Mouse (Mus musculus): ENCODE measurements around the gene F13a1. TPM values are rescaled to one million over a fixed set of nuclear protein-coding genes. Genes with fewer than 3 reads are reported as not detected.

Gene F13a1
- polyA plus RNA-seq (2015; fragmentation: Nextera tagmentation; extraction: Ambion mirVana), result 10.9 and 12.3 TPM in 2 replicates

GRCm38 (mm10) chr13:37050126-37050525, at the start of gene F13a1:
TSS of gene F13a1 (minus strand) at chr13:37050244.
- ATAC-seq (ENCODE audit: low FRiP score, low TSS enrichment), result no peak
- no peaks in the 10 kb centered on the region for H3K27me3 ChIP-seq (ENCODE audit: insufficient read depth, low read length)
- 26% methylated on average over 3 of the region's 3 CpGs for WGBS
- H3K9me3 ChIP-seq (ENCODE audit: low read length), result no peaks in the 10 kb centered on the region
- no peak within 1 kb of the TSS for H3K4me2 ChIP-seq (replicated peaks; ENCODE audit: low read depth, low read length)
- no peak within 1 kb of the TSS for H3K27ac ChIP-seq (ENCODE audit: low read length)
- no peaks in the 10 kb centered on the region for H3K36me3 ChIP-seq (ENCODE audit: insufficient read depth, low read length)
- no peak within 1 kb of the TSS for H3K9ac ChIP-seq (replicated peaks; ENCODE audit: low read length)
- H3K4me1 ChIP-seq (ENCODE audit: insufficient read depth, low read length), result no peaks in the 10 kb centered on the region
- H3K4me3 ChIP-seq (ENCODE audit: low read length), result no peak within 1 kb of the TSS

GRCm38 (mm10) chr13:37091620-37092019, 41.6 kb upstream of the F13a1 start:
- H3K4me2 ChIP-seq (replicated peaks; ENCODE audit: low read depth, low read length), result no peak overlapping the region
- H3K27me3 ChIP-seq (ENCODE audit: insufficient read depth, low read length), result no peaks in the 10 kb centered on the region
- H3K4me1 ChIP-seq (ENCODE audit: insufficient read depth, low read length), result no peaks in the 10 kb centered on the region
- no peak overlapping the region for H3K27ac ChIP-seq (ENCODE audit: low read length)
- H3K9me3 ChIP-seq (ENCODE audit: low read length), result no peaks in the 10 kb centered on the region
- no peak overlapping the region for H3K4me3 ChIP-seq (ENCODE audit: low read length)
- H3K9ac ChIP-seq (replicated peaks; ENCODE audit: low read length), result no peak overlapping the region
- ATAC-seq (ENCODE audit: low FRiP score, low TSS enrichment), result no peak
- H3K36me3 ChIP-seq (ENCODE audit: insufficient read depth, low read length), result no peaks in the 10 kb centered on the region
- WGBS, result 90% methylated on average over 1 of the region's 1 CpGs

GRCm38 (mm10) chr13:37089104-37089503, 39.1 kb upstream of the F13a1 start:
- no peaks in the 10 kb centered on the region for H3K27me3 ChIP-seq (ENCODE audit: insufficient read depth, low read length)
- H3K4me3 ChIP-seq (ENCODE audit: low read length), result no peak overlapping the region
- no peaks in the 10 kb centered on the region for H3K4me1 ChIP-seq (ENCODE audit: insufficient read depth, low read length)
- no peaks in the 10 kb centered on the region for H3K36me3 ChIP-seq (ENCODE audit: insufficient read depth, low read length)
- H3K9ac ChIP-seq (replicated peaks; ENCODE audit: low read length), result no peak overlapping the region
- WGBS, result 73% methylated on average over 6 of the region's 6 CpGs
- no peak overlapping the region for H3K4me2 ChIP-seq (replicated peaks; ENCODE audit: low read depth, low read length)
- ATAC-seq (ENCODE audit: low FRiP score, low TSS enrichment), result no peak
- no peak overlapping the region for H3K27ac ChIP-seq (ENCODE audit: low read length)
- H3K9me3 ChIP-seq (ENCODE audit: low read length), result no peaks in the 10 kb centered on the region

GRCm38 (mm10) chr13:37081506-37082241, 31.6 kb upstream of the F13a1 start:
- Histone ChIP-seq H3K27ac (ENCODE audit: low read length) (no peak overlapping the region), H3K4me1 (ENCODE audit: insufficient read depth, low read length) (no peaks in the 10 kb centered on the region), H3K4me2 (replicated peaks; ENCODE audit: low read depth, low read length) (0 out of 2 replicates have a peak overlapping the region, but pooled peaks have one; percentile 18), H3K27me3 (ENCODE audit: insufficient read depth, low read length) (no peaks in the 10 kb centered on the region), H3K36me3 (ENCODE audit: insufficient read depth, low read length) (no peaks in the 10 kb centered on the region), H3K9ac (replicated peaks; ENCODE audit: low read length) (no peak overlapping the region), H3K4me3 (ENCODE audit: low read length) (no peak overlapping the region), H3K9me3 (ENCODE audit: low read length) (no peaks in the 10 kb centered on the region)
- 47% methylated on average over 13 of the region's 13 CpGs for WGBS
- ATAC-seq (ENCODE audit: low FRiP score, low TSS enrichment), result no peak

- H3K27me3 ChIP-seq (ENCODE audit: insufficient read depth, low read length), result no peaks in the 10 kb centered on the region
- H3K4me2 ChIP-seq (replicated peaks; ENCODE audit: low read depth, low read length), result no peak overlapping the region
- ATAC-seq (ENCODE audit: low FRiP score, low TSS enrichment), result no peak
- WGBS, result 60% methylated on average over 3 of the region's 3 CpGs
- no peaks in the 10 kb centered on the region for H3K4me1 ChIP-seq (ENCODE audit: insufficient read depth, low read length)
- no peaks in the 10 kb centered on the region for H3K36me3 ChIP-seq (ENCODE audit: insufficient read depth, low read length)
- no peaks in the 10 kb centered on the region for H3K9me3 ChIP-seq (ENCODE audit: low read length)
- H3K27ac ChIP-seq (ENCODE audit: low read length), result no peak overlapping the region
- H3K9ac ChIP-seq (replicated peaks; ENCODE audit: low read length), result no peak overlapping the region
- no peak overlapping the region for H3K4me3 ChIP-seq (ENCODE audit: low read length)
Observed at GRCm38 (mm10) chr13:37071390-37071789, 21.3 kb upstream of the F13a1 start.

- Histone ChIP-seq H3K4me3 (ENCODE audit: low read length) (no peak overlapping the region), H3K9ac (replicated peaks; ENCODE audit: low read length) (no peak overlapping the region), H3K36me3 (ENCODE audit: insufficient read depth, low read length) (no peaks in the 10 kb centered on the region), H3K4me2 (replicated peaks; ENCODE audit: low read depth, low read length) (no peak overlapping the region), H3K27me3 (ENCODE audit: insufficient read depth, low read length) (no peaks in the 10 kb centered on the region), H3K9me3 (ENCODE audit: low read length) (no peaks in the 10 kb centered on the region), H3K27ac (ENCODE audit: low read length) (no peak overlapping the region), H3K4me1 (ENCODE audit: insufficient read depth, low read length) (no peaks in the 10 kb centered on the region)
- 56% methylated on average over 4 of the region's 4 CpGs for WGBS
- ATAC-seq (ENCODE audit: low FRiP score, low TSS enrichment), result no peak
Observed at GRCm38 (mm10) chr13:37070824-37071223, 20.8 kb upstream of the F13a1 start.

GRCm38 (mm10) chr13:37060810-37061209, 10.8 kb upstream of the F13a1 start:
- Histone ChIP-seq H3K27me3 (ENCODE audit: insufficient read depth, low read length) (no peaks in the 10 kb centered on the region), H3K4me2 (replicated peaks; ENCODE audit: low read depth, low read length) (no peak overlapping the region), H3K9me3 (ENCODE audit: low read length) (no peaks in the 10 kb centered on the region), H3K4me3 (ENCODE audit: low read length) (no peak overlapping the region), H3K36me3 (ENCODE audit: insufficient read depth, low read length) (no peaks in the 10 kb centered on the region), H3K4me1 (ENCODE audit: insufficient read depth, low read length) (no peaks in the 10 kb centered on the region), H3K9ac (replicated peaks; ENCODE audit: low read length) (no peak overlapping the region), H3K27ac (ENCODE audit: low read length) (no peak overlapping the region)
- WGBS, result 55% methylated on average over 5 of the region's 5 CpGs
- ATAC-seq (ENCODE audit: low FRiP score, low TSS enrichment), result no peak

GRCm38 (mm10) chr13:37056662-37057061, 6.6 kb upstream of the F13a1 start:
- ATAC-seq (ENCODE audit: low FRiP score, low TSS enrichment), result no peak
- Histone ChIP-seq H3K27ac (ENCODE audit: low read length) (no peak overlapping the region), H3K27me3 (ENCODE audit: insufficient read depth, low read length) (no peaks in the 10 kb centered on the region), H3K36me3 (ENCODE audit: insufficient read depth, low read length) (no peaks in the 10 kb centered on the region), H3K4me2 (replicated peaks; ENCODE audit: low read depth, low read length) (no peak overlapping the region), H3K9ac (replicated peaks; ENCODE audit: low read length) (no peak overlapping the region), H3K4me3 (ENCODE audit: low read length) (no peak overlapping the region), H3K9me3 (ENCODE audit: low read length) (no peaks in the 10 kb centered on the region), H3K4me1 (ENCODE audit: insufficient read depth, low read length) (no peaks in the 10 kb centered on the region)
- WGBS, result 89% methylated on average over 7 of the region's 7 CpGs

GRCm38 (mm10) chr13:37049631-37050030, 413 bp downstream of the F13a1 start:
- 72% methylated on average over 2 of the region's 2 CpGs for WGBS
- no peaks in the 10 kb centered on the region for H3K4me1 ChIP-seq (ENCODE audit: insufficient read depth, low read length)
- H3K27me3 ChIP-seq (ENCODE audit: insufficient read depth, low read length), result no peaks in the 10 kb centered on the region
- no peaks in the 10 kb centered on the region for H3K9me3 ChIP-seq (ENCODE audit: low read length)
- ATAC-seq (ENCODE audit: low FRiP score, low TSS enrichment), result no peak
- no peak overlapping the region for H3K27ac ChIP-seq (ENCODE audit: low read length)
- no peak overlapping the region for H3K4me3 ChIP-seq (ENCODE audit: low read length)
- H3K9ac ChIP-seq (replicated peaks; ENCODE audit: low read length), result no peak overlapping the region
- no peak overlapping the region for H3K4me2 ChIP-seq (replicated peaks; ENCODE audit: low read depth, low read length)
- no peaks in the 10 kb centered on the region for H3K36me3 ChIP-seq (ENCODE audit: insufficient read depth, low read length)

- no peak overlapping the region for H3K9ac ChIP-seq (replicated peaks; ENCODE audit: low read length)
- no peak for ATAC-seq (ENCODE audit: low FRiP score, low TSS enrichment)
- no peaks in the 10 kb centered on the region for H3K9me3 ChIP-seq (ENCODE audit: low read length)
- 47% methylated on average over 6 of the region's 6 CpGs for WGBS
- H3K4me1 ChIP-seq (ENCODE audit: insufficient read depth, low read length), result no peaks in the 10 kb centered on the region
- no peaks in the 10 kb centered on the region for H3K27me3 ChIP-seq (ENCODE audit: insufficient read depth, low read length)
- H3K4me2 ChIP-seq (replicated peaks; ENCODE audit: low read depth, low read length), result no peak overlapping the region
- no peak overlapping the region for H3K4me3 ChIP-seq (ENCODE audit: low read length)
- H3K27ac ChIP-seq (ENCODE audit: low read length), result no peak overlapping the region
- no peaks in the 10 kb centered on the region for H3K36me3 ChIP-seq (ENCODE audit: insufficient read depth, low read length)
Observed at GRCm38 (mm10) chr13:37049018-37049417, 1.0 kb downstream of the F13a1 start.
